Mouse (Mus musculus) CH12.LX (cell line): ENCODE data around the gene Nsun2. TPM values are rescaled to one million over a fixed set of nuclear protein-coding genes. Genes with fewer than 3 reads are reported as not detected.

Source experiments
- DNase-seq: peaks from one replicate; pipeline ENCODE4 v3.0.0-alpha.2; 2013; ENCODE audit errors: extremely low read depth
- H3K27ac ChIP-seq: 2 replicates; pipeline ENCODE4 v1.5.1; 2012; ENCODE audit warnings: low read depth, mild to moderate bottlenecking, control low read depth, moderate library complexity; ENCODE audit not compliant: insufficient read depth
- H3K27me3 ChIP-seq: replicated peaks from 2 replicates; pipeline ENCODE3; 2012; ENCODE audit warnings: inconsistent platforms
- H3K36me3 ChIP-seq, 2 experiments: replicated peaks in 1 of 2; 2 replicates each; pipeline versions ENCODE3 to v1.6.1; 2012; ENCODE audit warnings: inconsistent platforms in 1 of 2, low read length in 1 of 2, mild to moderate bottlenecking in 1 of 2, mixed read lengths in 1 of 2, moderate library complexity in 1 of 2; ENCODE audit not compliant: control insufficient read depth in 1 of 2, insufficient read depth in 1 of 2
- H3K4me1 ChIP-seq, 2 experiments: 2 replicates each; pipeline ENCODE4 v1.6.1; 2012; ENCODE audit warnings: inconsistent platforms in 1 of 2, moderate library complexity in 1 of 2; ENCODE audit not compliant: insufficient read depth in 2 of 2, control insufficient read depth in 1 of 2
- H3K4me2 ChIP-seq: 2 replicates; pipeline ENCODE4 v1.6.1; 2012; ENCODE audit warnings: low read depth, mild to moderate bottlenecking, control low read depth; ENCODE audit not compliant: poor library complexity, insufficient read depth, severe bottlenecking
- H3K4me3 ChIP-seq, 3 experiments: fragments of 150-350 bp in 1 of 3; sonication (generic) in 1 of 3; replicated peaks in 1 of 3; 2 replicates each; pipeline versions ENCODE3 to v1.5.1; 2011 to 2012; ENCODE audit warnings: low read depth in 2 of 3, low read length in 2 of 3, mild to moderate bottlenecking in 2 of 3, moderate library complexity in 2 of 3, control low read depth in 1 of 3, improper control_type of control experiment in 1 of 3, inconsistent platforms in 1 of 3, mixed read lengths in 1 of 3; ENCODE audit not compliant: poor library complexity in 1 of 3
- H3K79me2 ChIP-seq: replicated peaks from 2 replicates; pipeline ENCODE4 v1.6.1; 2012; ENCODE audit warnings: mild to moderate bottlenecking, moderate library complexity; ENCODE audit not compliant: control insufficient read depth, poor library complexity, insufficient read depth, severe bottlenecking; ENCODE audit errors: extremely low read depth
- H3K9ac ChIP-seq: 2 replicates; pipeline ENCODE4 v1.6.1; 2012; ENCODE audit warnings: low read depth, mild to moderate bottlenecking, control low read depth, moderate library complexity; ENCODE audit not compliant: insufficient read depth
- H3K9me3 ChIP-seq: replicated peaks from 2 replicates; pipeline ENCODE3; 2012; ENCODE audit warnings: low read length, inconsistent platforms, mixed read lengths
- BHLHE40 ChIP-seq: IDR thresholded peaks from 2 replicates; pipeline ENCODE4 v1.6.1; 2011; ENCODE audit warnings: mild to moderate bottlenecking, low read depth, low read length, improper control_type of control experiment
- E2F4 ChIP-seq: IDR thresholded peaks from 2 replicates; pipeline ENCODE4 v1.6.1; 2011; ENCODE audit warnings: low read depth, low read length, improper control_type of control experiment; ENCODE audit not compliant: insufficient replicate concordance
- EP300 ChIP-seq: IDR thresholded peaks from 2 replicates; pipeline ENCODE4 v1.6.1; 2011; ENCODE audit warnings: low read length, improper control_type of control experiment
- ETS1 ChIP-seq: conservative IDR thresholded peaks from 2 replicates; pipeline ENCODE4 v1.6.1; 2012; ENCODE audit warnings: low read depth, mild to moderate bottlenecking, inconsistent platforms, low read length, improper control_type of control experiment, moderate library complexity
- IRF4 ChIP-seq: IDR thresholded peaks from 2 replicates; pipeline ENCODE4 v1.6.1; 2014; ENCODE audit warnings: low read depth, mild to moderate bottlenecking, inconsistent platforms, low read length, improper control_type of control experiment
- JUN ChIP-seq: IDR thresholded peaks from 2 replicates; pipeline ENCODE4 v1.6.1; 2011; ENCODE audit warnings: low read depth, mild to moderate bottlenecking, low read length, improper control_type of control experiment, moderate library complexity; ENCODE audit not compliant: insufficient read depth
- JUND ChIP-seq: conservative IDR thresholded peaks from 2 replicates; pipeline ENCODE4 v1.6.1; 2011; ENCODE audit warnings: low read depth, low read length, improper control_type of control experiment
- MAFK ChIP-seq: IDR thresholded peaks from 2 replicates; pipeline ENCODE4 v1.6.1; 2011; ENCODE audit warnings: low read length, improper control_type of control experiment; ENCODE audit not compliant: insufficient replicate concordance
- POLR2AphosphoS2 ChIP-seq: IDR thresholded peaks from 2 replicates; pipeline ENCODE4 v1.6.1; 2011; ENCODE audit warnings: low read depth, low read length, improper control_type of control experiment
- RAD21 ChIP-seq: IDR thresholded peaks from 2 replicates; pipeline ENCODE4 v1.6.1; 2011; ENCODE audit warnings: low read depth, mild to moderate bottlenecking, low read length, improper control_type of control experiment, moderate library complexity
- RCOR1 ChIP-seq: conservative IDR thresholded peaks from 2 replicates; pipeline ENCODE4 v1.6.1; 2012; ENCODE audit warnings: low read depth, mild to moderate bottlenecking, inconsistent platforms, low read length, improper control_type of control experiment
- SIN3A ChIP-seq: IDR thresholded peaks from 2 replicates; pipeline ENCODE4 v1.6.1; 2012; ENCODE audit warnings: low read length, improper control_type of control experiment, inconsistent platforms
- UBTF ChIP-seq: IDR thresholded peaks from 2 replicates; pipeline ENCODE4 v1.6.1; 2012; ENCODE audit warnings: low read depth, mild to moderate bottlenecking, inconsistent platforms, low read length, improper control_type of control experiment, moderate library complexity
- ZC3H11A ChIP-seq: IDR thresholded peaks from 2 replicates; pipeline ENCODE4 v1.6.1; 2012; ENCODE audit warnings: low read depth, mild to moderate bottlenecking, inconsistent platforms, low read length, improper control_type of control experiment
- ZKSCAN1 ChIP-seq: IDR thresholded peaks from 2 replicates; pipeline ENCODE4 v1.6.1; 2012; ENCODE audit warnings: low read depth, inconsistent platforms, low read length, improper control_type of control experiment, borderline replicate concordance
- dilution Hi-C: fragments of 300-500 bp; cut with MboI; formaldehyde crosslinking; loops from 2 replicates; pipeline ENCODE4 v1.14.3; 2020; ENCODE audit warnings: low sequenced_read_pairs; ENCODE audit not compliant: extremely low pct_unique_long_range_greater_than_20kb, extremely low pct_ligation_motif_present
- in situ Hi-C: fragments of 300-500 bp; cut with MboI; formaldehyde crosslinking; loops from 3 replicates; pipeline ENCODE4 v1.14.3; 2019; ENCODE audit warnings: low sequenced_read_pairs, low pct_ligation_motif_present, low pct_unique_long_range_greater_than_20kb, mixed read lengths
- polyA plus RNA-seq: library from polyadenylated mRNA; unstranded; fragments of >175 nt; gene quantifications from 2 replicates; pipeline ENCODE4 v1.2.1, GENCODE M21; 2012; ENCODE audit warnings: low read depth; ENCODE audit not compliant: insufficient read length
- total RNA-seq, 2 experiments: library from RNA; depleted of rRNA; stranded (reverse); fragments of 300-350 nt in 1 of 2; fragments of >200 nt in 1 of 2; gene quantifications; 2 replicates each; pipeline ENCODE4 v1.2.3; 2012 to 2014

The Nsun2 gene
- total and polyA plus RNA-seq, 3 experiments, result 178 to 292 (median 279) TPM

DNA sequence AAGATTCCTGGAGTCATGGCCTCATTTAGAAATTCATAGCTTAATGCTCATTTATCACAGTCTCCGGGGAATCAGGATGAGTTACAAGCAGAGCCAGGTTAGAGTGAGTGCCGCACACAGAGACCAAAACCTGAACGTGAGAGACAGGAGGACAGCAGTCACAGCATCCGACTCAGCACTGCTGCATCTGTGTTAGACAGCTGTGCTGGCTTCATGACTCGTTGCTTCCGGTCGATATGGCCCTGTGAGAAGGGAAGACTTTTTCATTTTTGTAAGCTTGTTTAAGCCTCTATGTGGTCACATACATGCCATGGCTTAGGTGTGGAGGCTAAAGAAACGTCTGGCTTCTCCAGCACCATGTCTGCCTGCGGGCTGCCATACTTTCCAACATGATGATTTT lies 104.1 kb downstream of the Nsun2 start:
- no peaks in the 10 kb centered on the region for H3K79me2 ChIP-seq
- H3K36me3 ChIP-seq, result peaks cover 76 to 98% of the 10 kb centered on the region in 2 experiments
- dilution Hi-C loops (no loop called here), in situ Hi-C loops (no loop called here)
- no peak for DNase-seq
- no peak overlapping the region for H3K4me3 ChIP-seq
- no peaks in the 10 kb centered on the region for H3K27me3 ChIP-seq
- no peak overlapping the region for H3K4me2 ChIP-seq
- no peaks in the 10 kb centered on the region for H3K9me3 ChIP-seq
- H3K9ac ChIP-seq, result no peak overlapping the region
- no peaks in the 10 kb centered on the region for H3K4me1 ChIP-seq
- H3K27ac ChIP-seq, result no peak overlapping the region
- TF ChIP-seq BHLHE40 (no peak), E2F4 (no peak)

- no peak for DNase-seq
- TF ChIP-seq UBTF (no peak), ZC3H11A (no peak), SIN3A (no peak), JUN (no peak), JUND (no peak), ZKSCAN1 (no peak), RCOR1 (no peak), POLR2AphosphoS2 (no peak), IRF4 (no peak), EP300 (no peak), RAD21 (no peak), MAFK (no peak), ETS1 (no peak)
- dilution Hi-C loops, result no loop called here
- Histone ChIP-seq H3K79me2 (no peaks in the 10 kb centered on the region), H3K4me3 (no peak overlapping the region), H3K27ac (no peak overlapping the region), H3K9me3 (no peaks in the 10 kb centered on the region), H3K4me1 (no peaks in the 10 kb centered on the region), H3K36me3 (peaks cover 74 to 98% of the 10 kb centered on the region in 2 experiments), H3K9ac (no peak overlapping the region), H3K4me2 (no peak overlapping the region), H3K27me3 (no peaks in the 10 kb centered on the region)
- in situ Hi-C loops, result no loop called here
Observed at GRCm38 (mm10) chr13:69638108-69638626, 104.6 kb downstream of the Nsun2 start.
